Comparison of ENCODE assay signal across 8 mouse cellular contexts in the genomic region with DNA sequence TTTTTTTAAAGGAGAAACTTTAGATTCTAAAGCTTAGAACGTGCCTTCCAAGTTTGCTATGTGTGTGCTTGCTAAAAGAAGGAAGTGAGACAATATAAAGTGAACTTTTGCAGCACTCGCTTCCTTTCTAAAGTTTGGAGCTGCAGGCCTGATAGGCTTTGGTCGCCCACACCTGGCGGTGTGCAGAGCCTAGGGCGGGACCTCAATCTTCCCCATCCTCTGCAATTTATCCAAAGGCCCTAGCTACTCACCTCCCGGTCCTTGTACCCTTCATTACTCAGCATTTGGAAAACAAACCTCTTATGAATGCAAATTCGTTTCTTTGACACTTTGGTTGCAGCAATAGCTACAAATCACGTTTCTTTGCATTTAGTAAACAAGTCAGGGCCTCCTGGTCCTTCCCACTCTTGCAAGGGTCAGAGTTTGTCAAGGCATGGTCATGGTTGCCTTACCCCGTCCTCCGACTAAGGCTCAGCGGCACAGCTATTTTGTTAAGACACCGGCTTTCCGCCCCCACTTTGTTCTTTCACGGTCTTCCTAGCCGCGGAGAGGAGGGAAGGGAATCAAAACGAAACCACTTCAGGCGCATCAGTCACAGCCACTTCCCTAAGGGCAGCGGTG.
DNase-seq lines count a peak whose midpoint lies in the region; ATAC-seq and TF ChIP-seq lines count a peak whose summit lies in the region.

No protein-coding gene starts in this region.

- no peak for ATAC-seq in forebrain, embryonic 13.5 days
- no peak for ATAC-seq in intestine, embryonic 14.5 days (replicated peaks; ENCODE audit: low FRiP score, low TSS enrichment, low read depth)
- ATAC-seq in lung, embryonic 15.5 days (ENCODE audit: borderline replicate concordance, extremely low read depth, low FRiP score, low TSS enrichment), result no peak
- ATAC-seq in stomach, embryonic 14.5 days (ENCODE audit: insufficient number of reproducible peaks, insufficient read depth, low FRiP score, low read depth), result no peak
- ATAC-seq in inflammation-experienced regulatory T-cells, adult 6 months, result no peak

- H3K4me2 ChIP-seq in forebrain, embryonic 13.5 days, result peak overlapping the region; percentile 96
- H3K4me2 ChIP-seq in intestine, embryonic 14.5 days (ENCODE audit: low read length), result peak overlapping the region; percentile 26
- peak overlapping the region; percentile 93 for H3K4me2 ChIP-seq in lung, embryonic 15.5 days
- H3K4me2 ChIP-seq in stomach, embryonic 14.5 days (replicated peaks; ENCODE audit: low read depth, low read length), result peak overlapping the region; percentile 30

- WGBS in kidney, adult 2 months, result 61% methylated on average over 19 of the region's 19 CpGs
- 24% methylated on average over 19 of the region's 19 CpGs for WGBS in forebrain, embryonic 13.5 days
- WGBS in intestine, embryonic 14.5 days, result 14% methylated on average over 19 of the region's 19 CpGs
- WGBS in lung, embryonic 15.5 days, result 24% methylated on average over 19 of the region's 19 CpGs
- 20% methylated on average over 19 of the region's 19 CpGs for WGBS in stomach, embryonic 14.5 days

- DNase-seq in kidney, adult 2 months, result peak; percentile 38
- no peak for DNase-seq in kidney, adult 8-10 months
- peak; percentile 15 for DNase-seq in R1 (ENCODE audit: low read depth, low spot score)
- DNase-seq in intestine, embryonic 14.5 days (ENCODE audit: low spot score), result peak; percentile 69

- no peak for TF ChIP-seq POLR2A in kidney, adult 2 months (IDR thresholded peaks at IDR 0.05; ENCODE audit: low read depth, low read length)

- no peaks in the 10 kb centered on the region; the same call in 1 of the 2 replicates for H3K27me3 ChIP-seq in kidney, adult 2 months (replicated peaks; ENCODE audit: control insufficient read depth, insufficient read depth, low read length)
- H3K27me3 ChIP-seq in forebrain, embryonic 13.5 days, result peaks cover 33% of the 10 kb centered on the region
- peaks cover 49% of the 10 kb centered on the region for H3K27me3 ChIP-seq in intestine, embryonic 14.5 days (replicated peaks; ENCODE audit: control insufficient read depth, insufficient read depth, low read length)
- peaks cover 29% of the 10 kb centered on the region for H3K27me3 ChIP-seq in lung, embryonic 15.5 days
- H3K27me3 ChIP-seq in stomach, embryonic 14.5 days (ENCODE audit: control insufficient read depth, insufficient read depth, low read length), result peaks cover 14% of the 10 kb centered on the region

- H3K36me3 ChIP-seq in kidney, adult 2 months (ENCODE audit: control insufficient read depth, insufficient read depth, low read length), result no peaks in the 10 kb centered on the region
- H3K36me3 ChIP-seq in forebrain, embryonic 13.5 days (ENCODE audit: poor library complexity, severe bottlenecking), result no peaks in the 10 kb centered on the region
- no peaks in the 10 kb centered on the region for H3K36me3 ChIP-seq in intestine, embryonic 14.5 days (ENCODE audit: control insufficient read depth, insufficient read depth, low read length)
- H3K36me3 ChIP-seq in lung, embryonic 15.5 days, result no peaks in the 10 kb centered on the region
- H3K36me3 ChIP-seq in stomach, embryonic 14.5 days (ENCODE audit: control insufficient read depth, insufficient read depth, low read length), result no peaks in the 10 kb centered on the region

- H3K27ac ChIP-seq in kidney, adult 2 months (ENCODE audit: insufficient read depth, low read depth, low read length), result peak overlapping the region; percentile 95
- H3K27ac ChIP-seq in forebrain, embryonic 13.5 days, result no peak overlapping the region
- no peak overlapping the region for H3K27ac ChIP-seq in intestine, embryonic 14.5 days (ENCODE audit: low read depth)
- 0 out of 2 replicates have a peak overlapping the region, but pooled peaks have one; percentile 98 for H3K27ac ChIP-seq in lung, embryonic 15.5 days
- H3K27ac ChIP-seq in stomach, embryonic 14.5 days (ENCODE audit: low read length), result no peak overlapping the region

- peaks cover 6% of the 10 kb centered on the region; the same call in 1 of the 2 replicates for H3K4me1 ChIP-seq in kidney, adult 2 months (ENCODE audit: control insufficient read depth, insufficient read depth, low read length)
- H3K4me1 ChIP-seq in forebrain, embryonic 13.5 days, result peaks cover 62% of the 10 kb centered on the region
- peaks cover 25% of the 10 kb centered on the region; the same call in 1 of the 2 replicates for H3K4me1 ChIP-seq in intestine, embryonic 14.5 days (replicated peaks; ENCODE audit: control insufficient read depth, insufficient read depth, low read length)
- H3K4me1 ChIP-seq in lung, embryonic 15.5 days, result peaks cover 59% of the 10 kb centered on the region
- H3K4me1 ChIP-seq in stomach, embryonic 14.5 days (ENCODE audit: control insufficient read depth, insufficient read depth, low read length), result peaks cover 6% of the 10 kb centered on the region

- H3K4me3 ChIP-seq in kidney, adult 2 months (ENCODE audit: insufficient read depth, low read depth, low read length), result peak overlapping the region; percentile 37; the same call in 1 of the 2 replicates
- H3K4me3 ChIP-seq in forebrain, embryonic 13.5 days, result no peak overlapping the region
- H3K4me3 ChIP-seq in intestine, embryonic 14.5 days (ENCODE audit: low read depth, low read length), result peak overlapping the region; percentile 82
- H3K4me3 ChIP-seq in lung, embryonic 15.5 days, result peak overlapping the region; percentile 89
- peak overlapping the region; percentile 13; the same call in 1 of the 2 replicates for H3K4me3 ChIP-seq in stomach, embryonic 14.5 days (ENCODE audit: low read depth, low read length)

- no peak for TF ChIP-seq CTCF in kidney, adult 2 months (conservative IDR thresholded peaks at IDR 0.05; ENCODE audit: insufficient read depth, insufficient read length, low read depth, low read length)

- H3K9ac ChIP-seq in forebrain, embryonic 13.5 days, result no peak overlapping the region
- no peak overlapping the region for H3K9ac ChIP-seq in intestine, embryonic 14.5 days (ENCODE audit: low read length)
- H3K9ac ChIP-seq in lung, embryonic 15.5 days, result peak overlapping the region; percentile 16; the same call in 1 of the 2 replicates
- no peak overlapping the region for H3K9ac ChIP-seq in stomach, embryonic 14.5 days (replicated peaks; ENCODE audit: low read depth, low read length)

- no peaks in the 10 kb centered on the region for H3K9me3 ChIP-seq in forebrain, embryonic 13.5 days (replicated peaks)
- no peaks in the 10 kb centered on the region for H3K9me3 ChIP-seq in intestine, embryonic 14.5 days (ENCODE audit: control insufficient read depth, low read length)
- H3K9me3 ChIP-seq in lung, embryonic 15.5 days, result no peaks in the 10 kb centered on the region
- H3K9me3 ChIP-seq in stomach, embryonic 14.5 days (ENCODE audit: control insufficient read depth, low read depth, low read length), result no peaks in the 10 kb centered on the region

Comparison
In these comparisons a context has a peak if more than half of its experiments do, and no peak if none do; other contexts are left out.
1. DNase-seq: peak in kidney, adult 2 months (single experiment), R1 (single experiment) and intestine, embryonic 14.5 days (single experiment); none in kidney, adult 8-10 months (0 of 2).
2. H3K27ac ChIP-seq: peak in kidney, adult 2 months (single experiment) and lung, embryonic 15.5 days (single experiment); none in forebrain, embryonic 13.5 days (single experiment), intestine, embryonic 14.5 days (single experiment) and stomach, embryonic 14.5 days (single experiment).
3. H3K4me2 ChIP-seq: peak in every context shown above with its lines; median percentile 96 in forebrain, embryonic 13.5 days; 93 in lung, embryonic 15.5 days; 30 in stomach, embryonic 14.5 days; 26 in intestine, embryonic 14.5 days.